Mouse (Mus musculus): Measurements from ENCODE around the gene Lrrc57.

GRCm38 (mm10) chr2:120565363-120565762 is 44.0 kb downstream of the Lrrc57 start:
- no peak for TF ChIP-seq POLR2A (IDR thresholded peaks at IDR 0.05; ENCODE audit: borderline replicate concordance, extremely low read depth, insufficient read depth, insufficient read length, poor library complexity, severe bottlenecking)
- TF ChIP-seq CTCF (IDR thresholded peaks at IDR 0.05; ENCODE audit: borderline replicate concordance, extremely low read depth, insufficient read depth, insufficient read length): no peak
